Mouse (Mus musculus): ENCODE results near the gene Gtf2f1.

Gene Gtf2f1

GRCm38 (mm10) chr17:56974708-56975240, 36.3 kb downstream of the Gtf2f1 start:
- no peak for DNase-seq (ENCODE audit: low spot score in 2 of 2)

DNA sequence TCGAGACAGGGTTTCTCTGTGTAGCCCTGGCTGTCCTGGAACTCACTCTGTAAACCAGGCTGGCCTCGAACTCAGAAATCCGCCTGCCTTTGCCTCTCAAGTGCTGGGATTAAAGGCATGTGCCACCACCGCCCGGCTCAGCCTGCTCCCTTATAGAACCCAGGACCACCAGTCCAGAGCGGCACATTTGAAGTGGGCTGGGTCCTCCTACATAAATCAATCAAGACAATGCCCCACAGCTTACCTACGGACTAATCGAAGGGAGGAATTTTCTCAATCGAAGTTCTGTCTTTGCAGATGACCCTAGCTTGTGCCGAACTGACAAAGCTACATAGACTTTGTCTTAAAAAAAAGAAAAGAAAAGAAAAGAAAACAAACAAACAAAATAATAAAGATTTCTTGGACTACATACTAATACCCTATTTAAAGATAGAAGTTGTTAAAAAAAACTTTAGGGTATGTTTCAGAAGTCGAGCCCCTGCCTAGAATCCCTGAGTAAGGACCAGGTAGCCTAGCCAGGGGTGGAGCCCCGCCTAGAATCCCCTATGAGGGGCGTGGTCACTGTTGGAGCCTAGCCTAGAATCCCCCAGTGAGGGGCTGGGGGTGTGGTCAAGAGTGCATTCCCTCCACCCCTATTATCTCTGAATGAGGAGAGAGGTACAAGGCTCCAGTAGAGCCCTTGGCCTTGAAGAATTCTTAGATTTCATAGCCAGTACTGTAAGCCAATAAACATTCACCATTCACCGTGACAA, 37.0 kb downstream of the Gtf2f1 start:
- no peak for DNase-seq (ENCODE audit: low spot score in 2 of 2)

DNA sequence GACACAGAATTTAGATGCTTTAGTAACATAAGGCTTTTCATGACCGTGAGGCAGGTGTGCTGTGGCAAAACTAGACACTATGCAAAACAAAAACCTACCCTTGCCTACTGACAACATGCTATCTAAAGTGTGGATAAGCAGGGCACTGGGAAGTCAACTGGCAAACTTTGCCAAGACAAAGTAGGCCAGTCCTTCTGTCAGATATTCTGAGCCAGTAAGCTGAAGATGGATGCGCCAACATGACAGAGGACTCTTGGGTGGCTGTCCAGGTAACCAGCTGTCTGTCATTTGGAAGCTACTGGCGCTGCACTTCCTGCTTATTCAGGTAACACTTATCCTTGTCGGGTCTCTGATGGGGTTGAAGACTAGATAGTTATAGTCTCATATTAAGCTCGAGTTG, 41.0 kb downstream of the Gtf2f1 start:
- no peak for DNase-seq (ENCODE audit: low spot score in 2 of 2)

DNA sequence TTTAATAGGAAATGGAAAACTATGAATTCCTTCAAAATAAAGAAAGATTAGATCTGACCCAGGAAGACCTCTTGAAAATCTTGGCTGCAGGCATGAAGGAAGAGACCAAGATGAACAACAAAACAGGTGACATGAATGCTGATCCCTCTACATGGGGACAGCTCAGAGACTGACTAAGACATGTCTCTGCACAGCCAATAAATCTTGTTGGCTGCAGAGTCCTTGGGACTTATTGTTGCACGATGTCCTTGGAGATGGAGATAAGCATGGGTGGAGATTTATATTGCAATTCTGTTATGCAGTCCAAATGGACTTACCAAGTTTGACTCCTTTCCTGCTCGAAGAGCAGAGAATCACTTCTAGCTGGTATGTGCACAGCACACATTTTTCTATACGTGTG, 41.8 kb downstream of the Gtf2f1 start:
- no peak for DNase-seq (ENCODE audit: low spot score in 2 of 2)

- no peak for DNase-seq (ENCODE audit: low spot score in 2 of 2)
These were observed 47.4 kb downstream of the Gtf2f1 start for GRCm38 (mm10) chr17:56963646-56964045.

GRCm38 (mm10) chr17:56962642-56963405, 48.3 kb downstream of the Gtf2f1 start:
- no peak for DNase-seq (ENCODE audit: low spot score in 2 of 2)

GRCm38 (mm10) chr17:56961880-56962279, 49.2 kb downstream of the Gtf2f1 start:
- DNase-seq (ENCODE audit: low spot score in 2 of 2): no peak

DNA sequence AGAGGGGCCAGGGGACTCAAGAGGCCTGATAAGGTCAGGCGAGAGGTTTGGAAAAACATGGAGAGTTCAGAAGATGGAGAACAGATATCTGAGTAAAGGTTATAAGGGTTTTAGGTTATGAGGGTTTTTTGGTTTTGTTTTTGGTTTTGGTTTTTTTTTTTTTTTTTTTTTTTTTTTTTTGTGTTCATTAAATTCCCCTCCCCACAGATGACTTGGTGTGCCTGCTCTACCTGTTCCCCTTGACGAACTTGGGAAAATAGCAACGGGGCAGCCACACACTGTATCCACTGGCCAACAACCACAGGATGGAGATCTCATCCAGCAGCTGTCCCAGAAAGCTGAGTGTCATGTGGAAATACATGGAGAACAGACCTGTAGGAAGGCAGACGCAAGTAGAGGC, 52.4 kb downstream of the Gtf2f1 start:
- no peak for DNase-seq (ENCODE audit: low spot score in 2 of 2)

DNA sequence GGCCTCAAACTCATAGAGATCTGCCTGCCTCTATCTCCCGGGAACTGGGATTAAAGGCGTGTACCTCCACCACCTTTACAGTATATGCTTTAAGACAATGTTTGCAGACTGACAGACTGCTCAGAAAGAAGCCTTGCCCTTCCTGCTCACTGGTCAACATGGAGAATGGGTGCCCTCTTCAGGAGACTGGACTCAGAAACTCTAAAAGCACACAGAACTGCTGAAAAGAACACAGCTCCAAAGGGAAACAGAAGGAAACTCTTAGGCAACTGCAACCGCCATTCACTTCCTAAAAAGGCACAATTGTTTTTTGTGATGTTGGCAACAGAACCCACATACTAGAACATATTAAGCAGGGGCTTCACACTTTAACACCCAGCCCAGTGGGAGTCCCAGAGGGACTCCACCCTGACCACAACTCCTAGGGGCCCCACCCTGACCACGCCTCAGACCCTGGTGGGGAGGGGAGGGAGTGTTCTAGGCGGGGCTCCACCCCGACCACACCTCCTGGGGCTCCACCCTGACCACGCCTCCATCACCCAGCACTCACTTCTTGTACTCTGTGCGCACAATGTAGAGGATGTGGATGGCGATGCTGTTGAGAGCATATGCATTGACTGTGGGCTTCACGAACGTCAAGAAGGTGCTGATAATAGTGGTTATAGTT, 53.2 kb downstream of the Gtf2f1 start:
- peak; percentile 83 to 84 for DNase-seq (ENCODE audit: low spot score in 2 of 2)

GRCm38 (mm10) chr17:56954871-56955270, 56.2 kb downstream of the Gtf2f1 start:
- DNase-seq (ENCODE audit: low spot score in 2 of 2): no peak

Measured in spleen, postnatal 36 days (tissue).